Mouse (Mus musculus) cerebellum, adult 9-11 months (tissue): ENCODE measurements at regions not wholly inside any gene's neighbourhood (a gene's known extent, or its start where the extent isn't known, plus 50 kb on each side); places are given as distances from the start of the nearest gene placed in this dataset.
A peak's percentile ranks its signal among the peaks of the same experiment; 100 is the strongest.

Experiments
- DNase-seq: peaks from one replicate; pipeline ENCODE4 v3.0.0; 2022

- no peak for DNase-seq
Measured at GRCm38 (mm10) chr13:51017727-51018321, 82.9 kb upstream of the Spin1 start.

DNA sequence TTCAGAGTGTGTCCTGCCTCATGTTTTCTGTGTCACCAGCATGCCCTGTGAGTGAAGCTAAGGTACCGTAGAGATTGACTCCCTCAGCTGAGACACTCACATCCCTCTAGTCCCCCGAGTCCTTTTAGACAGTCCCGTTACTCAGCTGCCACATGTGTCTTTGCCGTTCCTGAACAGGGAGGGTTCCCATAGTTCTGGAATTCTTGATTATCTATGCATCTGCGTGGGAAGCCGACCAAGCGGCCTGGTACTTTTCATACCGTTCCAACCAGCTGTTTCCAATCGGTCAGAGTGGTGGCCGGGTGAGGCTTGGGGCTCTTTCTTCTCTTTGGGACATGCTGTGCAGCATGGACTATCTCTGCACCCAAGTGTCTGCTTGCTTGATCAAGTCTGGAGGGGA lies 82.3 kb upstream of the Spin1 start:
- DNase-seq, result no peak

DNA sequence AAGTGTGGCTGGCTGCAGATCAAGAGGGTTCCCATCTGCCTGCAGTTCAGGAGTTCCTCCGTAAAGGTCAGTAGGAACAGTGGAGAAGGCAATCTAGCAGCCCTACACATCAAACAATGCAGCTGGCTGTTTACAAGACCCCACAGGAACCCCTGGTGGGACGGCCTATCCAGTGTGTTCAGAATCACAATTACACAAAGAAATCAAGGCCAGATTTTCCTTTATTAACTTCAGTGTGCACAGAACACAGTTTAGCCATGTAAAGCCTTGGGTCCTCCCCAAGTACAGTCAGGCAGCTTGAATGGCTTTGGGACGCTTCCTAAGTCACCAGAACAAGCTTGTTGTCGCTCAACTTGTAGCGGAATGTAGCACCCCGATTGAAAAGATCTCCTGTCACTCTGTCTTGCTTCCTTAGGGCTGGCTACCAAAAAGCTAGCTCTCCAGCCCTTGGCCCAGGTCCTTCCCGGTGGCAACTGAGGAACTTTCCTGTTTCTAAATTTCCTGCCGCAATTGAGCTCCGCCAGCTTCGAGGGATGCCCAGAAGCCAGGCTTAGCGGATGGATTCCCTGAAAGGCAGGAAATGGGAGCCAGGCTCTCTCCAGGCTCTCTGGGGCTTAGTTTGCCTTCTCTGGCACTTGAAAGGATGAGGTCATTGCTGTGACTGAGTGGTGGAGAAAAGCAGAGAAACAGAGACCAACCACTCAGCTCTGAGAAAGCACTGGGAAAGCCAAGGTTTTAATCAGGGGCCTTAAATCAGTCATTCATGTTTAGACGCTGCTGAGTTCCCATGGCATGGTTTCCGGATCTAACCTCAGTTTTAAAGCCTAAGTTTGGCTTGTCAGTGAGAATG lies 78.1 kb upstream of the Spin1 start:
- peak; percentile 2 for DNase-seq

GRCm38 (mm10) chr13:51023271-51023670 lies 77.4 kb upstream of the Spin1 start:
- DNase-seq, result no peak

GRCm38 (mm10) chr13:51026311-51026918 lies 74.3 kb upstream of the Spin1 start:
- no peak for DNase-seq

DNA sequence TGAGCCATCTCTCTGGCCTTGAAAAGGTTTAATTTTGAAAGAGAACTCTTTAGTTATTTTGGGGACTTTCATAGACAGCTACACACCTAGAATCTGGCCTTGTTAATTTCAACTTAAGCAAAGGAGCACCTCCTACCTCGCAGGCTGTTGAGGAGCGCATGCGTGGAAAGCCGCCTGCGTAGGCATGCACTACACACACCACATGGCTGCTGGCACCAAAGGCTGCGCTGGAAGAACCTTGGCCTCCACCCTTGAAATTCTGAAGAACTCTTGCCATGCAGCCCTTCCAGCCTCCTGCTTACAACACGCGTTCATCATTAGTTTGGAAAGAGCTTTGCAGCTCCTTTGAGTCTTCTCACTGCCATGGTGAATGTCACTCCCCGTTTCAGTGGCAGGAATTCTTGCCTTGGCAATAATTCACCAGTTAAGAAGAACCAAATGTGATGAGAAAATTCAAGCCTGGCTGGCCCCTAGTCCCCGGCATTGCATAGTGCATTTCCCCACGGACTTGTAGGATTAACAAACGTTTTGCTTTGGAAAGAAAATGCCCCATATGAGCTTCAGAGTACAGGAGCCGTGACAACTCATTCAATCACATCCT lies 62.7 kb upstream of the Spin1 start:
- no peak for DNase-seq

DNA sequence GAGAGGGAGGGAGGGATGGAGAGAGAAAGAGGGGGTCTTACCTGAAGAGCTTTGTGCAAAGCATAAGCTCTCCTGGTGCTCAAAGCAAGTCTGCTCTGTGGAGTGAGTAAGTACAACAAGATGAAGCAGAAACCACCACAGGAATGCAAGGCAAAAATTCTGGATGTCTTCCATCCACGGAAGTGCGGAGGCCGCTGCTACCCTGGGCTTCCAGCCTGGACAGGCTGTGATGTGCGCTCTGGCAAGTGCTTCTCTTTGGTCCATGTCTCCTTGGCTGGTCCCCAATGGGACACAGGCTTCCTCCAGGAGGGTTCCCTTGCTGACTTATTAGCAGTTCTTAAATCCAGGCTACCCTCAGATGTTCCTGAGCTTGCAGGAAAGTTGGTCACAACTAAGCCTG lies 61.7 kb upstream of the Spin1 start:
- DNase-seq, result no peak

GRCm38 (mm10) chr13:51041121-51041520 lies 59.6 kb upstream of the Spin1 start:
- no peak for DNase-seq

GRCm38 (mm10) chr13:51042881-51043402 lies 57.7 kb upstream of the Spin1 start:
- no peak for DNase-seq
